Mouse (Mus musculus): ENCODE measurements around the gene Abcc12. TPM values are rescaled to one million over a fixed set of nuclear protein-coding genes. Genes with fewer than 3 reads are reported as not detected.

Gene Abcc12
- polyA plus RNA-seq, 2 experiments = 0.02 TPM; not detected in 1

- Histone ChIP-seq H3K27me3 (ENCODE audit: control insufficient read depth, insufficient read depth, low read length) (no peaks in the 10 kb centered on the region), H3K4me3 (ENCODE audit: insufficient read depth in 1 of 2, low read depth in 2 of 2, low read length in 2 of 2) (no peak overlapping the region), H3K9me3 (ENCODE audit: control insufficient read depth, low read length) (no peaks in the 10 kb centered on the region), H3K4me2 (ENCODE audit: low read depth) (no peak overlapping the region), H3K27ac (no peak overlapping the region), H3K9ac (replicated peaks) (no peak overlapping the region), H3K36me3 (replicated peaks; ENCODE audit: control insufficient read depth, insufficient read depth, low read depth) (no peaks in the 10 kb centered on the region), H3K4me1 (replicated peaks; ENCODE audit: control insufficient read depth in 2 of 2, insufficient read depth in 2 of 2, low read length in 1 of 2) (no peaks in the 10 kb centered on the region)
- ATAC-seq (ENCODE audit: insufficient read depth) = no peak
- DNase-seq (ENCODE audit: low read depth in 3 of 3, low spot score in 3 of 3) = no peak
- TF ChIP-seq EP300 (IDR thresholded peaks at IDR 0.05; ENCODE audit: low read depth) (no peak), CTCF (IDR thresholded peaks at IDR 0.05; ENCODE audit: low read depth) (no peak)
- WGBS (ENCODE audit: insufficient replicate concordance) = 32% methylated on average over 7 of the region's 7 CpGs
Observed at GRCm38 (mm10) chr8:86501341-86501740, 79.1 kb downstream of the Abcc12 start.

GRCm38 (mm10) chr8:86495056-86495455 lies 85.4 kb downstream of the Abcc12 start:
- no peak for ATAC-seq (ENCODE audit: insufficient read depth)
- 77% methylated on average over 4 of the region's 4 CpGs for WGBS (ENCODE audit: insufficient replicate concordance)
- H3K9me3 ChIP-seq (ENCODE audit: control insufficient read depth, low read length) = no peaks in the 10 kb centered on the region
- H3K9ac ChIP-seq (replicated peaks) = no peak overlapping the region
- no peak for DNase-seq (ENCODE audit: low read depth in 3 of 3, low spot score in 3 of 3)
- no peaks in the 10 kb centered on the region for H3K36me3 ChIP-seq (replicated peaks; ENCODE audit: control insufficient read depth, insufficient read depth, low read depth)
- H3K27me3 ChIP-seq (ENCODE audit: control insufficient read depth, insufficient read depth, low read length) = no peaks in the 10 kb centered on the region
- TF ChIP-seq CTCF (IDR thresholded peaks at IDR 0.05; ENCODE audit: low read depth) (no peak), EP300 (IDR thresholded peaks at IDR 0.05; ENCODE audit: low read depth) (no peak)
- no peak overlapping the region for H3K27ac ChIP-seq
- H3K4me2 ChIP-seq (ENCODE audit: low read depth) = no peak overlapping the region
- H3K4me3 ChIP-seq (ENCODE audit: insufficient read depth in 1 of 2, low read depth in 2 of 2, low read length in 2 of 2) = no peak overlapping the region
- no peaks in the 10 kb centered on the region for H3K4me1 ChIP-seq (replicated peaks; ENCODE audit: control insufficient read depth in 2 of 2, insufficient read depth in 2 of 2, low read length in 1 of 2)

GRCm38 (mm10) chr8:86493841-86494240 lies 86.6 kb downstream of the Abcc12 start:
- ATAC-seq (ENCODE audit: insufficient read depth) (no peak), DNase-seq (ENCODE audit: low read depth in 3 of 3, low spot score in 3 of 3) (no peak)
- TF ChIP-seq EP300 (IDR thresholded peaks at IDR 0.05; ENCODE audit: low read depth) (no peak), CTCF (IDR thresholded peaks at IDR 0.05; ENCODE audit: low read depth) (no peak)
- no peak overlapping the region for H3K4me2 ChIP-seq (ENCODE audit: low read depth)
- H3K36me3 ChIP-seq (replicated peaks; ENCODE audit: control insufficient read depth, insufficient read depth, low read depth) = no peaks in the 10 kb centered on the region
- H3K27me3 ChIP-seq (ENCODE audit: control insufficient read depth, insufficient read depth, low read length) = no peaks in the 10 kb centered on the region
- H3K4me1 ChIP-seq (replicated peaks; ENCODE audit: control insufficient read depth in 2 of 2, insufficient read depth in 2 of 2, low read length in 1 of 2) = no peaks in the 10 kb centered on the region
- H3K9ac ChIP-seq (replicated peaks) = no peak overlapping the region
- no peak overlapping the region for H3K27ac ChIP-seq
- H3K9me3 ChIP-seq (ENCODE audit: control insufficient read depth, low read length) = no peaks in the 10 kb centered on the region
- 41% methylated on average over 1 of the region's 1 CpGs for WGBS (ENCODE audit: insufficient replicate concordance)
- no peak overlapping the region for H3K4me3 ChIP-seq (ENCODE audit: insufficient read depth in 1 of 2, low read depth in 2 of 2, low read length in 2 of 2)

- TF ChIP-seq CTCF (IDR thresholded peaks at IDR 0.05; ENCODE audit: low read depth) = no peak
- no peak for TF ChIP-seq EP300 (IDR thresholded peaks at IDR 0.05; ENCODE audit: low read depth)
- DNase-seq (ENCODE audit: low read depth in 3 of 3, low spot score in 3 of 3) (no peak), ATAC-seq (ENCODE audit: insufficient read depth) (no peak)
- Histone ChIP-seq H3K4me2 (ENCODE audit: low read depth) (no peak overlapping the region), H3K4me3 (ENCODE audit: insufficient read depth in 1 of 2, low read depth in 2 of 2, low read length in 2 of 2) (no peak overlapping the region), H3K9me3 (ENCODE audit: control insufficient read depth, low read length) (no peaks in the 10 kb centered on the region), H3K27me3 (ENCODE audit: control insufficient read depth, insufficient read depth, low read length) (no peaks in the 10 kb centered on the region), H3K9ac (replicated peaks) (no peak overlapping the region), H3K36me3 (replicated peaks; ENCODE audit: control insufficient read depth, insufficient read depth, low read depth) (no peaks in the 10 kb centered on the region), H3K27ac (no peak overlapping the region), H3K4me1 (replicated peaks; ENCODE audit: control insufficient read depth in 2 of 2, insufficient read depth in 2 of 2, low read length in 1 of 2) (no peaks in the 10 kb centered on the region)
- WGBS (ENCODE audit: insufficient replicate concordance) = 69% methylated on average over 6 of the region's 6 CpGs
Observed at GRCm38 (mm10) chr8:86485411-86485810, 95.1 kb downstream of the Abcc12 start.

GRCm38 (mm10) chr8:86484244-86484643 lies 96.2 kb downstream of the Abcc12 start:
- Histone ChIP-seq H3K36me3 (replicated peaks; ENCODE audit: control insufficient read depth, insufficient read depth, low read depth) (no peaks in the 10 kb centered on the region), H3K27ac (no peak overlapping the region), H3K9ac (replicated peaks) (no peak overlapping the region), H3K4me2 (ENCODE audit: low read depth) (no peak overlapping the region), H3K4me3 (ENCODE audit: insufficient read depth in 1 of 2, low read depth in 2 of 2, low read length in 2 of 2) (no peak overlapping the region), H3K27me3 (ENCODE audit: control insufficient read depth, insufficient read depth, low read length) (no peaks in the 10 kb centered on the region), H3K4me1 (replicated peaks; ENCODE audit: control insufficient read depth in 2 of 2, insufficient read depth in 2 of 2, low read length in 1 of 2) (no peaks in the 10 kb centered on the region), H3K9me3 (ENCODE audit: control insufficient read depth, low read length) (no peaks in the 10 kb centered on the region)
- no peak for ATAC-seq (ENCODE audit: insufficient read depth)
- TF ChIP-seq CTCF (IDR thresholded peaks at IDR 0.05; ENCODE audit: low read depth) = no peak
- no peak for TF ChIP-seq EP300 (IDR thresholded peaks at IDR 0.05; ENCODE audit: low read depth)
- no peak for DNase-seq (ENCODE audit: low read depth in 3 of 3, low spot score in 3 of 3)

Measured in liver, embryonic 14.5 days (tissue).